Mouse (Mus musculus) thymus, adult 2 months (tissue): ENCODE measurements around the gene Tekt5.

Experiments used
- CTCF ChIP-seq: fragments of 200-500 bp; IDR thresholded peaks from 2 replicates; pipeline ENCODE4 v1.5.1; 2012; ENCODE audit warnings: mild to moderate bottlenecking, control low read depth, low read length, moderate library complexity, borderline replicate concordance; ENCODE audit not compliant: control insufficient read depth, poor library complexity, insufficient read depth; ENCODE audit errors: extremely low read depth
- POLR2A ChIP-seq: fragments of 200-500 bp; IDR thresholded peaks from 2 replicates; pipeline ENCODE4 v1.6.1; 2012; ENCODE audit warnings: mild to moderate bottlenecking, low read length, control low read depth, moderate library complexity; ENCODE audit not compliant: control insufficient read depth, poor library complexity, insufficient read depth; ENCODE audit errors: extremely low read depth

- TF ChIP-seq POLR2A = no peak
- TF ChIP-seq CTCF = no peak
Measured at GRCm38 (mm10) chr16:10311086-10311485, 84.2 kb downstream of the Tekt5 start.
